Mouse (Mus musculus) forebrain, embryonic 14.5 days (tissue): Measurements from ENCODE around the gene Pde10a. TPM values are rescaled to one million over a fixed set of nuclear protein-coding genes. Genes with fewer than 3 reads are reported as not detected.

Experiments used
- ATAC-seq: fragments of 200-750 bp; cut with Nextera tagmentation; 2 replicates; pipeline ENCODE4 v1.8.0; 2017; ENCODE audit warnings: mild to moderate bottlenecking, moderate library complexity
- DNase-seq: peaks from one replicate; pipeline ENCODE4 v3.0.0-alpha.2; 2015; ENCODE audit warnings: low spot score
- H3K27ac ChIP-seq: fragments of 300-500 bp; sonication (generic); 2 replicates; pipeline ENCODE4 v1.5.1; 2014; ENCODE audit warnings: low read depth, mild to moderate bottlenecking, control low read depth, low read length, moderate library complexity
- H3K27me3 ChIP-seq: fragments of 300-500 bp; sonication (generic); replicated peaks from 2 replicates; pipeline ENCODE4 v1.6.1; 2014; ENCODE audit warnings: low read length, control low read depth, mixed read lengths; ENCODE audit not compliant: control insufficient read depth, insufficient read depth
- H3K36me3 ChIP-seq: fragments of 300-500 bp; sonication (generic); 2 replicates; pipeline ENCODE4 v1.6.1; 2014; ENCODE audit warnings: low read length, control low read depth; ENCODE audit not compliant: control insufficient read depth, insufficient read depth
- H3K4me1 ChIP-seq: fragments of 300-500 bp; sonication (generic); 2 replicates; pipeline ENCODE4 v1.6.1; 2014; ENCODE audit warnings: antibody characterized with exemption, low read length, control low read depth; ENCODE audit not compliant: control insufficient read depth, insufficient read depth
- H3K4me2 ChIP-seq: fragments of 300-500 bp; sonication (generic); 2 replicates; pipeline ENCODE4 v1.6.1; 2014; ENCODE audit warnings: mild to moderate bottlenecking, control low read depth, low read length
- H3K4me3 ChIP-seq: fragments of 300-500 bp; sonication (generic); 2 replicates; pipeline ENCODE4 v1.5.1; 2014; ENCODE audit warnings: low read depth, low read length, control low read depth
- H3K9ac ChIP-seq: fragments of 300-500 bp; sonication (generic); 2 replicates; pipeline ENCODE4 v1.6.1; 2014; ENCODE audit warnings: mild to moderate bottlenecking, low read length, control low read depth, moderate library complexity
- H3K9me3 ChIP-seq: fragments of 300-500 bp; sonication (generic); replicated peaks from 2 replicates; pipeline ENCODE4 v1.6.1; 2016; ENCODE audit warnings: low read length, control low read depth, mixed read lengths; ENCODE audit not compliant: control insufficient read depth
- WGBS: fragments of 180-500 bp; shearing (Covaris S2); extraction: QIAGEN DNeasy Blood & Tissue Kit; methylation state at CpG from one replicate; pipeline ENCODE4 v1.1.7; 2014; 5-methylcytosine and 5-hydroxymethylcytosine counted together
- polyA plus RNA-seq: library from polyadenylated mRNA; unstranded; fragments of >200 nt; fragmentation: Nextera tagmentation; extraction: Ambion mirVana; gene quantifications from 2 replicates; pipeline ENCODE4 v1.2.1, GENCODE M21; 2014

Pde10a gene
- polyA plus RNA-seq, 1 experiment from 2014 or later, result 12.1 TPM

DNA sequence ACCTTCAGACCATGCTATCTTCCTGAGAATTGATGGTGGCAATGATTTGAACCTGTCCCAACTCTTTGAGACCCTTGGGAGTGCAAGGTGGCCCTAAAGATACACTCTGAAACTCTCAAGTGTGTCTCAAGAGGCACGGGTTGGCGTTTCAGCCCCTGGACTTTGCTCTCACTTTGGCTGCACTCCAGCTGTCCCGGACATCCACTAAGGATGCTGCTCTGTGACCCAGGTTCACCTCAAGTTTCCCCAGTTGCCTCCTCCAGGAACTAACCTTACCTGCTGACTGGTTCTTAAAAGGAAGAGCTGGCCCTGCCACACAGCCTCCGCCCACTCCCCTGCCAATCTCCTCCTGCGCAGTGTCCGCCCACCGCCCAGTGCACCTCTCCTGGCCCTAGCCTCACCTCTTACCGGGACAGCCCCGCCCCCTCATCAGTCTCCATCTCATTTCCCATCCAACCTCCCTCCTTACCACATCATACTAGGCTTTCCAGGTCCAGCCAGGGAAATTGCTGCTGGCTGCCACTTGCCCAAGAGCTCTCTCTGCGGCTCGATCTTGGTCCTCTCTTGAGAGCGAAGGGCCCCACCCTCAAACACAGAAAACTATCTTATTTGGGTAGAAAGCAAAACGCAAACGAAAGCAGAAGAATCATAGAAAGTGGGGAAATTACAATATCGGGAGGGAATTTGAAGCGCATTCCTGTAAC is 133.7 kb downstream of the Pde10a start:
- no peaks in the 10 kb centered on the region for H3K27me3 ChIP-seq
- H3K27ac ChIP-seq, result no peak overlapping the region
- ATAC-seq (no peak), DNase-seq (no peak)
- no peaks in the 10 kb centered on the region for H3K9me3 ChIP-seq
- no peak overlapping the region for H3K9ac ChIP-seq
- H3K36me3 ChIP-seq, result no peaks in the 10 kb centered on the region
- no peak overlapping the region for H3K4me2 ChIP-seq
- H3K4me3 ChIP-seq, result no peak overlapping the region
- no peaks in the 10 kb centered on the region for H3K4me1 ChIP-seq
- 64% methylated on average over 16 of the region's 16 CpGs for whole genome bisulfite sequencing

DNA sequence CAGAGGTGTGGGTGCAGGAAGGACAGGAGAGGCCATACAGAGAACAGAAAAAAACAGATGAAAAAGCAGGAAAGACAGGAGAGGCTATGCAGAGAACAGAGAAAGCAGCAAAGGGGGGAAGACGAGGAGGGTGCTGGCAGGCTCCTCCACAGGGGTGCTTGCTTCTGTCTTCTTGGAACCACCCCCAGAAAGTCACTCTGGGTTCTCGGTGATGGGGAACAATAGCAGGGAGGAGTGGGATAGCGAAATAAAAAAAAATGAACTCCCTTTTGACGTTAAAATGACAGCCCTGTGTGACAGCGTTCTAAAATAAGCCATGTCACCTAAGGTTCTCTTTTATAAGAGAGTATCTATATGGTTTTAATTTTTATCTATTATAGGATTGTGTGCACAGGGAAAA is 141.7 kb downstream of the Pde10a start:
- ATAC-seq (no peak), DNase-seq (no peak)
- Histone ChIP-seq H3K9me3 (no peaks in the 10 kb centered on the region), H3K4me3 (no peak overlapping the region), H3K36me3 (no peaks in the 10 kb centered on the region), H3K27me3 (no peaks in the 10 kb centered on the region), H3K4me2 (no peak overlapping the region), H3K9ac (no peak overlapping the region), H3K4me1 (no peaks in the 10 kb centered on the region), H3K27ac (no peak overlapping the region)
- WGBS, result 51% methylated on average over 5 of the region's 5 CpGs

DNA sequence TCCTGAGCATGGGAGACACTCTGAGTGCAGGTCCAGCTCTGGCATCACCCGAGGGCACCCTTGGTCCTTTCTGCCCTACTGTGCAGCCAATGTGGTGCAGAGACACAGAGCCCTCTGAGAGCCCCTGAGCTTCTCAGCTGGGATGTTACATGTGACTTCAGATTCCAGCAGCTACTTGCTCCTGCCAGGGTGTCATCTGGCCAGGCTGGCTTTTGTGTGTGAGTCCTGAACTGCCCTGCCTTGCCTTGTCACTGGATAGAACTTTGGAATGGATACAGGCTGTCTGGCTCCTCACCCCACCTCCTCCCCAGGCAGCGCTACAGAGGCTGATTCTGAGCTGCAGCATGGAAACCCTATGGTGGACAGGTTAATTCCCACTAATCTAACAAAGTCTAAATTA is 149.5 kb downstream of the Pde10a start:
- H3K9ac ChIP-seq, result no peak overlapping the region
- 83% methylated on average over 2 of the region's 2 CpGs for WGBS
- ATAC-seq, result no peak
- DNase-seq, result no peak
- no peaks in the 10 kb centered on the region for H3K27me3 ChIP-seq
- H3K36me3 ChIP-seq, result no peaks in the 10 kb centered on the region
- H3K4me2 ChIP-seq, result no peak overlapping the region
- H3K27ac ChIP-seq, result no peak overlapping the region
- H3K4me1 ChIP-seq, result no peaks in the 10 kb centered on the region
- no peak overlapping the region for H3K4me3 ChIP-seq
- H3K9me3 ChIP-seq, result no peaks in the 10 kb centered on the region

DNA sequence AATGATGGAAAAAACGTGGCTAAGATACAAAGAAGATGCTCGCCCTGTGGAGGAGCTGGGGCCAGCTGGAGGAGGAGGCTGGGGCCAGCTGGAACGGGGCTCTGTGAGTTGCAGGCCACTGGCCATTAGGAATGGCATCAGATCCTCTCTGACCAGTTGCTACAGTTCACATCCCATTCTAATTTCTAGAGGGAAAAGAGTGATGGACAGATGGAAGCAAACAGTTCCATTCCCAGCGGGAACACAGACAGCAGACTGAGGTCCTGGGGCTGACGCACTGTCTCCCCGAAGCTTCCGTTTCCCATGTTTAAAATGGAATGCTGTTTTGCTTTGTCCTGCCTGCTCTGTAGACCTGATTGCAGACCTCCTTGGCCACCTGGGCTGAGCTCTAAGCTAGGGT is 161.2 kb downstream of the Pde10a start:
- WGBS, result 80% methylated on average over 7 of the region's 7 CpGs
- Histone ChIP-seq H3K36me3 (no peaks in the 10 kb centered on the region), H3K4me1 (no peaks in the 10 kb centered on the region)

DNA sequence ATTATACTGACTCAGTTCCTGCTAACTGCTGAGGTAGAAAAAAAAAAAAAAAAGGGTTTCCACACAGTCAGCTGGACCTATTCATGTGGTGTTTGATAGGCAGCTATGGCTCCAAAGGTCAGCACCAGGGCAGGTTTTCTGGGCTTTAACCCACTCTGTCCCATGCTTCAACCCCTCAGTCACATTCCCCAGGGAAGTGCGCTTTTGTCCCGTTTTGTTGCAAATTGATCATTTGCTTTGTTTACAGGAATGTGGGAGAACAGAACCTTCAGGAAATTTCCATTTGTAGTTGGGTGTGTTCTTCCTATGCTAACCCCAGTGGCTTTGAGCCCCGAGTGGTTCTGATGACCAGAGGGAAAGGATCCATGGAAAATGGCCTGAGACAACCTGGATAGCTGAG is 162.9 kb downstream of the Pde10a start:
- no peak overlapping the region for H3K9ac ChIP-seq
- H3K4me2 ChIP-seq, result no peak overlapping the region
- no peaks in the 10 kb centered on the region for H3K27me3 ChIP-seq
- H3K4me1 ChIP-seq, result no peaks in the 10 kb centered on the region
- WGBS, result 65% methylated on average over 3 of the region's 3 CpGs
- no peaks in the 10 kb centered on the region for H3K36me3 ChIP-seq
- DNase-seq, result no peak
- no peak overlapping the region for H3K27ac ChIP-seq
- H3K4me3 ChIP-seq, result no peak overlapping the region
- no peak for ATAC-seq
- no peaks in the 10 kb centered on the region for H3K9me3 ChIP-seq

More for the DNA sequence above, 161.2 kb downstream of the Pde10a start:
- DNase-seq (no peak), ATAC-seq (no peak)
- no peaks in the 10 kb centered on the region for H3K9me3 ChIP-seq
- no peak overlapping the region for H3K4me2 ChIP-seq
- no peak overlapping the region for H3K27ac ChIP-seq
- H3K4me3 ChIP-seq, result no peak overlapping the region
- no peak overlapping the region for H3K9ac ChIP-seq
- no peaks in the 10 kb centered on the region for H3K27me3 ChIP-seq

DNA sequence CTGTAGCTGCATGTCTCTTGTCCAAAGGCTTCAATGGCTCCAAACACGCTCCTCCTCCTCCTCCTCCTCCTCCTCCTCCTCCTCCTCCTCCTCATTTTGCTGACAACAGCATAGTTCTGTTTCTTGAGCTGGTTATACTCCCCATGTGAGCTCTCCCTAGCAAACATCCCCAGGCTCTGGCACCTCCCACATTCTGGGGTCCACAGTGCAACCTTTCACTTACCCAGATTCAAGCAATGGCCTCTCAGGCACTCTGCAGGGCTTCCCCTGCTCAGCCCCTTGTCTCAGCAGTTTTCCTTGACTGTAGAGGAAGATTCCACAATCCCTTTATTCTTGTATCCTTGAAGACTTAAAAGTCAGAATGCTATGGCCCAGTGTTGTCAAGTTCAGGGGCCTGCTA is 173.1 kb downstream of the Pde10a start:
- DNase-seq (no peak), ATAC-seq (no peak)
- Histone ChIP-seq H3K4me1 (no peaks in the 10 kb centered on the region), H3K27me3 (no peaks in the 10 kb centered on the region), H3K27ac (no peak overlapping the region), H3K4me2 (no peak overlapping the region), H3K36me3 (no peaks in the 10 kb centered on the region), H3K9ac (no peak overlapping the region), H3K4me3 (no peak overlapping the region), H3K9me3 (no peaks in the 10 kb centered on the region)
- WGBS, result 82% methylated on average over 1 of the region's 1 CpGs

DNA sequence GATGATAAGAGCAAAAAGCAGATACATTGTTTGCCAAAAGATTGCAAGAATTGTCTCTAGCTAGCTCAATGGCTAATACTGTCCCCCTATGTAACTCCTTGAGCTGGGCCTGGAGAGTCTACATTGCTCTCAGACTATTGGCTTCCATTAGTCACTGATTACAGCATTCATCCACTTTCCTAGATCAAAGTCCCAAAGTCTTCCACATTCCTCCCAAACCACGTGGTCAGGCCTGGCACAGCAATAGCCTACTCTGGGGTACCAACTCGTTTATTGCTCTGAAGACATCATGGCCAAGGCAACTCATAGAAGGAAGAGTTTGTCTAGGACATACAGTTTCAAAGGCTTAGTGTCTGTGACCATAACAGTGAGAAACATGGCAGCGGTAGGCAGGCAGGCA is 173.6 kb downstream of the Pde10a start:
- Histone ChIP-seq H3K9me3 (no peaks in the 10 kb centered on the region), H3K4me1 (no peaks in the 10 kb centered on the region), H3K4me3 (no peak overlapping the region), H3K4me2 (no peak overlapping the region), H3K36me3 (no peaks in the 10 kb centered on the region), H3K9ac (no peak overlapping the region), H3K27me3 (no peaks in the 10 kb centered on the region), H3K27ac (no peak overlapping the region)
- 83% methylated on average over 3 of the region's 3 CpGs for WGBS
- no peak for ATAC-seq
- no peak for DNase-seq

DNA sequence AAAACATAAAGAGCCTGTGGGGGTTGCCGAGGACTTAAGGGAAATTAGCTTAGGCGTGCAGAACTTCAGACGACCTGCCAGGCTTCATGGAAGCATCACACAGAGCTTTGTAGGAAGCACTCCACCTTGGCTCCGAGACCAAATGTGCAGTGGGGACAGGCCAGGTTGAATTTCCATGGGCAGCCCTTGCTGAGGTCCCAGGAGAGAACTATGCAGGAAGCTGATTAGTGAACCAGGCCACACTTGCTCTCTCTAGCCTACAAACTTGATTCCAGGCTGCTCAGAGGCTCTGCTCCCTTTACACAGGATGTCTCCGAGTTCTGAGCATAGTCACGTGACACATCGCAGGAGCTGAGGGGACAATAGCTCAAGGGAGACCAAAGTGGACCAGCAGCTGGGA is 175.9 kb downstream of the Pde10a start:
- 79% methylated on average over 7 of the region's 7 CpGs for WGBS
- Histone ChIP-seq H3K36me3 (no peaks in the 10 kb centered on the region), H3K9me3 (no peaks in the 10 kb centered on the region), H3K4me2 (no peak overlapping the region), H3K4me3 (no peak overlapping the region), H3K4me1 (no peaks in the 10 kb centered on the region), H3K27ac (no peak overlapping the region), H3K9ac (no peak overlapping the region), H3K27me3 (no peaks in the 10 kb centered on the region)
- ATAC-seq (no peak), DNase-seq (no peak)

DNA sequence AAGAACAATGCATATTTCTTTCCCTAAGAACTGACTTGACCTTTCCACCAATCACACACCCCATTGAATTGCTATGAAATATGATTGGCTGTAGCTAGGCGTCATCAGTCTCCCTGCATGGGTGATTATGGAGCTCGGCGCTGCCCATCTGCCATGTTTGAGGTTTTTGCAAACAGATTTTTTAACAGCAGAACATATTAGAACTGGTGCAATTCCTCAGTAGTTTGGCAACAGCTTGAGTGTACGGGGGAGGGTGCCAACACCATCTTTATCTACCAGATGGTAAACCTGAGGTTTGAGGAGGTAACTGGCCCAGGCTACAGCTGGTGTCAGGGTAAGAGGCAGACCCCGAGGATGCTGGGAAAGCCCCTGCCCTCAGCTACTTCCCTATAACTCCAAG is 177.3 kb downstream of the Pde10a start:
- H3K27ac ChIP-seq, result no peak overlapping the region
- H3K36me3 ChIP-seq, result no peaks in the 10 kb centered on the region
- 64% methylated on average over 5 of the region's 5 CpGs for WGBS
- H3K9ac ChIP-seq, result no peak overlapping the region
- no peaks in the 10 kb centered on the region for H3K9me3 ChIP-seq
- no peaks in the 10 kb centered on the region for H3K27me3 ChIP-seq
- peak; percentile 82 for DNase-seq
- ATAC-seq, result peak; percentile 85
- no peaks in the 10 kb centered on the region for H3K4me1 ChIP-seq
- H3K4me2 ChIP-seq, result no peak overlapping the region
- no peak overlapping the region for H3K4me3 ChIP-seq
